Mouse (Mus musculus): ENCODE results near the gene Gna15. TPM values are rescaled to one million over a fixed set of nuclear protein-coding genes. Genes with fewer than 3 reads are reported as not detected.
A peak's percentile ranks its signal among the peaks of the same experiment; 100 is the strongest.

Gna15 gene
- polyA plus RNA-seq, 1 experiment from 2014 or later, result 4.4 TPM

DNA sequence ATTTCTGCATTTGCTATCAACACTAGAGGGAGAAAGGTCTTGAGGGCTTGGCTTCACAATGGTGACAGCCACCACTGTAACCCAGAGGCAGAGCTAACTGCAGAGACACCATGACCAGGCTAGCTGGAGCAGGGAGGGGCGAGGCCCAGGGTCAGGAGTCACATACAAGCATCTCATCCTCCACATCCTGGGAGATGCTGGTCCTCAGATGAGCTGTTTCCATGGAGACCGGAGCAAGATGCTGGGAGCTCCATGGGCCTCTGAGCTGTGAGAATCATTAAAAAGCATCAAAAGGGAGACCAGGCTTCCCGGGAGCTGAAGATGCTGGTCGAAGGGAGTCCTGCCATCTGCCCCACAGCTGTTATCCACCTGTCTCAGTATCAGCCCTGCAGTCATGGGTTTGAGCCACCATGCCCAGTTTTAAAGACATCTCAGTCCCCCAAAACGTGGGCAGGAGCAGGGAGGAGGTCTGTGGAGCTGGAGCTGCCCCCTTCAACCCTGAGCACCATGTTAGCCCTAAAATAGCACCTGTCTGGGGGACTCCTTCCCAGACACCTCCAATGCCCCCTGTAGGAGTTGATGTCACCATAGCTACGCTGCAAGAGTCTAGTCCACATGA lies 39.5 kb downstream of the Gna15 start:
- no peak overlapping the region for H3K4me3 ChIP-seq (ENCODE audit: low read depth, low read length)
- no peaks in the 10 kb centered on the region for H3K9me3 ChIP-seq (ENCODE audit: low read length)
- TF ChIP-seq EP300 (IDR thresholded peaks at IDR 0.05; ENCODE audit: low read depth) (no peak), CTCF (IDR thresholded peaks at IDR 0.05; ENCODE audit: low read depth) (no peak)
- ATAC-seq, result no peak
- H3K9ac ChIP-seq (replicated peaks), result no peak overlapping the region
- H3K4me1 ChIP-seq (ENCODE audit: insufficient read depth), result peaks cover 7% of the 10 kb centered on the region
- H3K27ac ChIP-seq (ENCODE audit: low read depth), result no peak overlapping the region
- DNase-seq, result no peak
- 59% methylated on average over 6 of the region's 6 CpGs for WGBS (ENCODE audit: insufficient replicate concordance)
- H3K36me3 ChIP-seq (replicated peaks; ENCODE audit: insufficient read depth, low read length), result peaks cover 32% of the 10 kb centered on the region
- H3K27me3 ChIP-seq (ENCODE audit: insufficient read depth, low read length), result peaks cover 25% of the 10 kb centered on the region
- no peak overlapping the region for H3K4me2 ChIP-seq (ENCODE audit: low read depth, low read length)

- WGBS (ENCODE audit: insufficient replicate concordance), result 14% methylated on average over 9 of the region's 9 CpGs
- DNase-seq, result peak; percentile 60
These were observed 40.0 kb downstream of the Gna15 start for GRCm38 (mm10) chr10:81483983-81484382.

GRCm38 (mm10) chr10:81482533-81482889 lies 41.5 kb downstream of the Gna15 start, which contains the start of gene Celf5:
Celf5 (minus strand) TSS chr10:81482709.
- no peak within 1 kb of the TSS for H3K27ac ChIP-seq (ENCODE audit: low read depth)
- ATAC-seq (peak; percentile 67), DNase-seq (peak; percentile 72)
- peak within 1 kb of the TSS; percentile 75 for H3K4me2 ChIP-seq (ENCODE audit: low read depth, low read length)
- H3K9me3 ChIP-seq (ENCODE audit: low read length), result no peaks in the 10 kb centered on the region
- TF ChIP-seq CTCF (IDR thresholded peaks at IDR 0.05; ENCODE audit: low read depth) (peak; percentile 68), EP300 (IDR thresholded peaks at IDR 0.05; ENCODE audit: low read depth) (no peak)
- peak within 1 kb of the TSS; percentile 39 for H3K4me3 ChIP-seq (ENCODE audit: low read depth, low read length)
- peaks cover 11% of the 10 kb centered on the region for H3K36me3 ChIP-seq (replicated peaks; ENCODE audit: insufficient read depth, low read length)
- WGBS (ENCODE audit: insufficient replicate concordance), result 5% methylated on average over 26 of the region's 36 CpGs
- H3K9ac ChIP-seq (replicated peaks), result no peak within 1 kb of the TSS
- H3K27me3 ChIP-seq (ENCODE audit: insufficient read depth, low read length), result peaks cover 30% of the 10 kb centered on the region
- peaks cover 7% of the 10 kb centered on the region for H3K4me1 ChIP-seq (ENCODE audit: insufficient read depth)

More at GRCm38 (mm10) chr10:81483983-81484382, 40.0 kb downstream of the Gna15 start:
- TF ChIP-seq EP300 (IDR thresholded peaks at IDR 0.05; ENCODE audit: low read depth) (no peak), CTCF (IDR thresholded peaks at IDR 0.05; ENCODE audit: low read depth) (peak; percentile 70)
- peaks cover 7% of the 10 kb centered on the region for H3K4me1 ChIP-seq (ENCODE audit: insufficient read depth)
- no peak overlapping the region for H3K4me2 ChIP-seq (ENCODE audit: low read depth, low read length)
- H3K27ac ChIP-seq (ENCODE audit: low read depth), result no peak overlapping the region
- peaks cover 25% of the 10 kb centered on the region for H3K27me3 ChIP-seq (ENCODE audit: insufficient read depth, low read length)
- peaks cover 26% of the 10 kb centered on the region for H3K36me3 ChIP-seq (replicated peaks; ENCODE audit: insufficient read depth, low read length)
- 0 out of 2 replicates have a peak, but pooled peaks have one; percentile 33 for ATAC-seq
- H3K4me3 ChIP-seq (ENCODE audit: low read depth, low read length), result no peak overlapping the region
- H3K9me3 ChIP-seq (ENCODE audit: low read length), result no peaks in the 10 kb centered on the region
- H3K9ac ChIP-seq (replicated peaks), result no peak overlapping the region

GRCm38 (mm10) chr10:81481605-81482532 lies 42.2 kb downstream of the Gna15 start:
- DNase-seq, result no peak
- ATAC-seq, result 0 out of 2 replicates have a peak, but pooled peaks have one; percentile 4
- no peak overlapping the region for H3K9ac ChIP-seq (replicated peaks)
- 6% methylated on average over 33 of the region's 35 CpGs for WGBS (ENCODE audit: insufficient replicate concordance)
- peak overlapping the region; percentile 39 for H3K4me3 ChIP-seq (ENCODE audit: low read depth, low read length)
- H3K4me2 ChIP-seq (ENCODE audit: low read depth, low read length), result peak overlapping the region; percentile 75
- peaks cover 36% of the 10 kb centered on the region for H3K27me3 ChIP-seq (ENCODE audit: insufficient read depth, low read length)
- no peak overlapping the region for H3K27ac ChIP-seq (ENCODE audit: low read depth)
- peaks cover 5% of the 10 kb centered on the region for H3K36me3 ChIP-seq (replicated peaks; ENCODE audit: insufficient read depth, low read length)
- peaks cover 7% of the 10 kb centered on the region for H3K4me1 ChIP-seq (ENCODE audit: insufficient read depth)
- no peaks in the 10 kb centered on the region for H3K9me3 ChIP-seq (ENCODE audit: low read length)
- no peak for TF ChIP-seq EP300 (IDR thresholded peaks at IDR 0.05; ENCODE audit: low read depth)
- TF ChIP-seq CTCF (IDR thresholded peaks at IDR 0.05; ENCODE audit: low read depth), result no peak

DNA sequence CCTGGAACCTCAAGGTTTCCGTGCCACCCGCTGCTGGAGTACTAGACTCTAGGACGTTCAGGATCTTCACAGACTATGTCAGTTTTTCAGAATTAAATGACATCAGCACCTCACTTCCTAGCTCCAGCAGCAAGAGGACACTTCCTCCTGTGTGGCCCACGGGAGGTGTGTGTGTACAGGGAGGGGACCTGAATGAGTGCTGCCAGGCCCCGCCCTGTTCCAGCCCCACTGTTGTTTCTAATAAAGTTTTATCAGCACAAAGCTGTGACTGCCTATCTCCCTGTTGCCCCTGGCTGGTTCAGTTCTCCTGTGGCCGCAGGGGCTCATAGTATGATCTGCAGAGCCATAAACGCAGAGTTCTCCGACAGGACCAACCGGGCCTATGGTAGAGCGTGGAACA lies 49.6 kb downstream of the Gna15 start:
- no peak for ATAC-seq
- 67% methylated on average over 10 of the region's 10 CpGs for WGBS (ENCODE audit: insufficient replicate concordance)
- H3K27ac ChIP-seq (ENCODE audit: low read depth), result no peak overlapping the region
- no peak overlapping the region for H3K9ac ChIP-seq (replicated peaks)
- TF ChIP-seq EP300 (IDR thresholded peaks at IDR 0.05; ENCODE audit: low read depth) (no peak), CTCF (IDR thresholded peaks at IDR 0.05; ENCODE audit: low read depth) (no peak)
- no peak for DNase-seq
- H3K9me3 ChIP-seq (ENCODE audit: low read length), result no peaks in the 10 kb centered on the region
- no peak overlapping the region for H3K4me2 ChIP-seq (ENCODE audit: low read depth, low read length)
- no peaks in the 10 kb centered on the region for H3K36me3 ChIP-seq (replicated peaks; ENCODE audit: insufficient read depth, low read length)
- H3K4me1 ChIP-seq (ENCODE audit: insufficient read depth), result no peaks in the 10 kb centered on the region
- H3K4me3 ChIP-seq (ENCODE audit: low read depth, low read length), result no peak overlapping the region
- H3K27me3 ChIP-seq (ENCODE audit: insufficient read depth, low read length), result peaks cover 68% of the 10 kb centered on the region

DNA sequence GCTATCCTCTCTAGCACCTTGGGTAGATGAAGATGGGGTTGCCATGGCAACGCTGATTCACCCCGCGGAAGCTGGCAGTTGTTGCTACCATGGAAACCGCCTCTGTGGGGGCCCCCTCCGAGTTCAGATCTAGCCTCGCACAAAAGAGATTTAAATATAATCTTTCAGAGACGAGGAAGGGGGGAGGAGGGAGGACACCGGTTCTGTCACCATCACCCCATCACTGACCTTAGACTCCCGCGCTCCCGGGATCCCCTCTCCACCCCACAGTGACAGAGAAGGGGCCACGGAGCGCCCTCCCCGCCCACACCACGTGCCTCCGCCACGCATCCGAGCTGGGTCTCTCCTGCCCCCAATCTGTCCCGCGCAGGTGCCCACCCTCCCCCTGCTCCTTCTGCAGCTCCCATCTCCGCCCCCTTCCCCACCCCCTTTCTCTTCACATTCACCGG lies 51.0 kb downstream of the Gna15 start:
- Histone ChIP-seq H3K27me3 (ENCODE audit: insufficient read depth, low read length) (peaks cover 70% of the 10 kb centered on the region), H3K27ac (ENCODE audit: low read depth) (no peak overlapping the region), H3K9me3 (ENCODE audit: low read length) (no peaks in the 10 kb centered on the region), H3K4me3 (ENCODE audit: low read depth, low read length) (no peak overlapping the region), H3K4me2 (ENCODE audit: low read depth, low read length) (no peak overlapping the region), H3K4me1 (ENCODE audit: insufficient read depth) (no peaks in the 10 kb centered on the region), H3K9ac (replicated peaks) (no peak overlapping the region), H3K36me3 (replicated peaks; ENCODE audit: insufficient read depth, low read length) (no peaks in the 10 kb centered on the region)
- no peak for TF ChIP-seq CTCF (IDR thresholded peaks at IDR 0.05; ENCODE audit: low read depth)
- TF ChIP-seq EP300 (IDR thresholded peaks at IDR 0.05; ENCODE audit: low read depth), result no peak
- 3% methylated on average over 21 of the region's 22 CpGs for WGBS (ENCODE audit: insufficient replicate concordance)
- DNase-seq (no peak), ATAC-seq (no peak)

Data from liver, postnatal 0 days (tissue).